Mouse (Mus musculus): ENCODE data around the gene Ap4s1.

The Ap4s1 gene

DNA sequence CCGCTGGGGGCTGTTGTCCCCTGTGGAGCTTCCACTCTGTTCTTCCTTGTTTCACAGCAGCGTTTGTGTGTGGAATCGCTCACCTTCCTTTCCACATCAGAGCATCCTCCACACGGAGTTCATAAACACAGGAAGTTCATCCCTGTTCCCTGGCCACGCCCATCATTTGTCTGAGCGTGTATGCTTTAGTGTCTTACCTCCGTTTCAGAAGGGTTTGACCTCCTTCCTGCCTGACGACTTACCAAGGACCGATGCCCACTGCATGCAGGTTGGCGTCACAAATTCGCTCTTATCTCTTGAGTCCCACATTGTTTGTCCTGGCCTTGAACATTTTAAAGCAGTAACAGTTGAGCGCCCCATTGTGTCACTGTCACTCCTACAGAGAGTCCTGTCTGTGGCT lies 14.9 kb downstream of the Ap4s1 start:
- no peak for DNase-seq

DNA sequence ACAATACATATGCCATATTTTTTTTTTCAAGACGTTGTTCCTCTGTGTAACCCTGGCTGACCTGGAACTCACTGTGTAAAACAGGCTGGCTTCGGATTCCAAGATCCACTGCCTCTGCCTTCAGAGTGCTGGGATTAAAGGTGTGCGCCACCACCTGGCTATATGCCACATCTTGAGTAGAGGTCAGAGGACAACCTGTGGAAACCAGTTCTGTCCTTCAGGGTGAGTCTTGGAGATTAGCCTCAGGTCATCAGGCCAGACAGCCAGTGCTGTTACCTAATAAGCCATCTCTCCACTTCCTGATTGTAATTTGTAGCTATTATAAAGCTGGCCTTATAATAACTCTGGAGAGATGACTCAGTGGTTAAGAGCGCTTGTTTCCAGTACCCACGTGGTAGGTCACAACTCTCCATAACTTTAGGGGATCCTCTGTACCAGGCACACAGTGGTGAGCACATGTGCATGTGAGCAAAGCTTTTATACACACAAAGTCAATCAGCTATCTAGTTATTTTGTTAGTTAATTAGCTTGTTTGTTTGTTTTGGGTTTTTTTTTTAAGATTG lies 15.9 kb downstream of the Ap4s1 start:
- DNase-seq, result no peak

DNA sequence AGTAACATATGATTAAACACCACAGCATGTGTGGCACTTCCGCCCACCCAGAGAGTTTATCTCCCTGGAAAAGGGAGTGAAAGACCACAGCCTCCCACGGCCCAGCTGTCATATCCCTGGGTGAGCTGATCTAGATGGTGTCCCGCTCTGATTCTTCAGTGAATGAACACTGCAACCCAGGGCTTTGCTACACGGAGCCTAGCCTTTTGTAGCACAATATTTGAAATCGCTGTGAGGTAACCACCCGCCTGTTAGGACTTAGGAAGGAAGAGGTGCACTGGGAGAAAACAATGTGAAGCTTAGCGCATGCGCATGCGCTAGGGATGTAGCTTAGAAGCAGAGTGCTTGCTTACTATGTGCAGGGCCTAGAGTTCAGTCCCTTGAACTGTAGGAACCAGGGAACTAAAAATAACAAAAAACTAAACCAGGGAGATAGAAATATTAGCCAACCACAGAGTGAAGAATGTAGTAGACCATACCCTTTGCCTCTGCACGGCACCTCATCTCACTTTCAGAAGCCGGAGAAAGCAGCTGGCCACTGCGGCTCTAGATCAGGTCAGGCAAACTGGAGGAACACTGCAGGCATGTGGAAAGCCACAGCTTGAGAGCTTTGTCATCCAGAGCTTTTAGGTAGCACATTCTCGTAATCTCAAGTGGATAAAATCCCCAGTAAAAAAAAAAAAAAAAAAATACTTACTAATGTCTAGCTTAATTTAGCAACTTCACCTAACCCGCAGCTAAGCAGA lies 18.3 kb downstream of the Ap4s1 start:
- DNase-seq, result no peak

DNA sequence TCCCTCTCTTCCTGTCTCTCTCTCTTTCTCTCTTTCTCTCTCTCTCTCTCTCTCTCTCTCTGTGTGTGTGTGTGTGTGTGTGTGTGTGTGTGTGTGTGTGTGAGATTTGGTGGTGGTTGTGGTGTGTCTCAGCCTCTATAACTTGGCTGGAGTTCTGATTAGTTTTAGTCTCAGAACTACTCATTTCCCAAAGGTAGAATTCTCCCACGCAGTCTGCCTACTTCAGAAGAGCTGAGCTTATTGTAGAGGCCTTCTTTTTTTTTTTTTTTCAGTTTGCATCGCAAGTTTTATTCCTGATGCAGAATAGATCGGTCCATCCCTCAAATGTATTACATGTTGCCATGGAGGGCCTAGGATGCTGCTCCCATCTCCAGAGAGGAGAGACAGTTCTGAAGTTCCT lies 18.9 kb downstream of the Ap4s1 start:
- no peak for DNase-seq

DNA sequence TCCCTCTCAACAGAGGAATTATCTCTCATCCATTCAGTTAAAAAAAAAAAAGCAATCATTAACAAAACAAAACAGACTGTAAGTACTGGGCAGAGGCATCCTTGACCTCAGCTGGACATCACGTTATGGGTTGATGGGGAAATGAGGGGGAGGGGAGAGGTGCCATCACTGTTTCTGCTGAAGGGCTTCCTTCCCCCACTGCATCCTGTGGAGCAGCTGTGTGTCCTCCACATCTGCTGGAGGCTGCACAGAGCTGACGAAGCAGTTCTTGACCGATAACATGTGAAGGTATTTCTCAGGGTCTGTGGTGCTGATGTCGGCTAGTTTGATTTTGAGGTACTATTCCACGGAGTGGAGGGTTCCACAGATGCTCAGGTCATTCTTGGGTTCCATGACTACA lies 19.3 kb downstream of the Ap4s1 start:
- DNase-seq, result no peak

DNA sequence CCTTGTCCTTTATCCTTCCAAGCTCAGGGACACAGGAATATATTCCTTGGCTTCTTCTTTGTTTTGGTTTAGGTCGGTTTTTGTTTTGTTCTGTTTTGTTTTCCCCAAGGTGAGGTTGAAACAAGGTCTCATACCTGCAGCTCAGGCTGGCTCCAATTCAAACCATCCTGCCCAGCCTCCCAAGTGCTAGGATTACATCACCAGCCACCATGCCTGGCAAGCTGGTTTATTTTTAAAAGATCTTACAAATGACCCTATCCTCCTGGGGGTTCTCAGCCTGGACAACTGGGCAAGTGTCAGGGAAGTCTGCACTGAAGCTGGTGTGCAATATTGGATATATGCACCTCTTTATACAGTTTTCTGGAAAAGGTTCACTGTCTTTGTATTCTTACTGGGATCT lies 21.9 kb downstream of the Ap4s1 start:
- no peak for DNase-seq

DNA sequence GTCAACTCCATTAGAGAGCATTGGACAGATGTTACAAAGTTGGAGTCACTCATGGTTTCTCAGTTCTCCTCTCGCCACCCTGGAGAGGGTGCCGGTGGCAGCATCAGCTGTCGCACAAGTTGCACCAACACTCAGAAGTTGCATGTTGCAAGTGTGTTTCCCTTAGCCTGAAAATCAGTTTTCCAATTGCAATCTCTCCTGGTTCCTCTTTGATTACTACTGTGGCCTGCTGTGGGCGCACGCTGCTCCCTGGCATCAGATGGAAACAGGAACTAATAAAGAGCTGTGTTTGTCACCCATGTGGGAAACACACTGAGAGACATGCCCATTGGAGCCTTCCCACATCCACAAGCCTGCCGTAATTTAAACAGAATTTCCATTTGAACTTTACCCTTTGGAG lies 27.8 kb downstream of the Ap4s1 start:
- DNase-seq, result no peak

DNA sequence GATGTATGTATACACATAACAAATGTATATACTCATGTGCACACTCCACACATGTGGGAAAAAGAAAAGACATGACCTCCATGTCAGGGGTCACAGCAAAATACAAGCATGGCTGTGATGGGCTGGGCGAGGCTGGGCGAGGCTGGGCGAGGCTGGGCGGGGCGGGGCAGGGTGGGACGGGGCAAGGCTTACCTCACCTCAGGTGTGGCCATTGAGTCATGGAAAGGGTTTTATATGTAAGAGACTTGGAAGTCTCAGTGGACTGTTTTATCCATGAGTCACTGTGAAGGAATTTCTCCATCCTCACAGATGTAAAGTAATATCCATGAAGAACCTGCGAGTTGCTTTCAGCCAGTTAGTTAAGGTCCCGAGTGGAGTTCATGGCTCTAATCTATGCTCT lies 31.0 kb downstream of the Ap4s1 start:
- DNase-seq, result no peak

DNA sequence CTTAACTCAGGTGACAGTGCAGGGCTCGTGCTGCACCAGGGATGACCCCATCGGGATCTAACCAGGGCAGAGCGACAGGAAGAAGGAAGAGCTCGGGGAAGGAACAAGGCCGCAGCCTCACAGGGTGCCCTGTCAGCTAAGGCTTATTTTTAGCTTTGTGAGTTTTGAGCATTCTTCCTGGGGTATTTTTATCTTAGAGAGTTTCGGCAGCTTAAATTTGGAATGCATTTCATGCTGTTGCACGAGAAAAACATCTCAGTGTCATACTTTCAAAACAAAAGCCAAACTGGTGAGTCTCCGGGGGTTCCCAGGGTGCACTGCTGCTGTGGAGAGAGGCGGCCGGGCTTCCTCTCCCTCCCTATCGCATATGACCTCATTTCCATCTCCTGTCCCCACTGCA lies 38.2 kb downstream of the Ap4s1 start:
- DNase-seq, result no peak

DNA sequence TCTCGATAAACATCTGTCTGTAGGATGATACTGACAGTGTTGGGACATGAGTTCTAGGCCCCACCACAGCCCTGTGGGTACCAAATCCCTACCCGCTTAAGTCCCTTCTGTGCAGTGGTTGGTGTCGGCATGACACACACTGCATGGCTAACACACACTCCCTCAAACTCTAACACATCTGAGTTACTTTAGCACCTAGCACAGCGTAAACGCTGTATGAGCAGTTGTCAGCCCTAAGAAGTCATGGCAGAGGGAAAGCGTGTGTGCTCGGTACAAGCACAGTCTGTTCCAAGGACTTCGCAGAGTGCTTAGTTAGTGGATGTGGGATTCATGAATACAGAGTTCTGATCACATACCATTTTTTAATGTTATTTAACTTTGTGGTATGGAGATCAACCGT lies 39.0 kb downstream of the Ap4s1 start:
- no peak for DNase-seq

DNA sequence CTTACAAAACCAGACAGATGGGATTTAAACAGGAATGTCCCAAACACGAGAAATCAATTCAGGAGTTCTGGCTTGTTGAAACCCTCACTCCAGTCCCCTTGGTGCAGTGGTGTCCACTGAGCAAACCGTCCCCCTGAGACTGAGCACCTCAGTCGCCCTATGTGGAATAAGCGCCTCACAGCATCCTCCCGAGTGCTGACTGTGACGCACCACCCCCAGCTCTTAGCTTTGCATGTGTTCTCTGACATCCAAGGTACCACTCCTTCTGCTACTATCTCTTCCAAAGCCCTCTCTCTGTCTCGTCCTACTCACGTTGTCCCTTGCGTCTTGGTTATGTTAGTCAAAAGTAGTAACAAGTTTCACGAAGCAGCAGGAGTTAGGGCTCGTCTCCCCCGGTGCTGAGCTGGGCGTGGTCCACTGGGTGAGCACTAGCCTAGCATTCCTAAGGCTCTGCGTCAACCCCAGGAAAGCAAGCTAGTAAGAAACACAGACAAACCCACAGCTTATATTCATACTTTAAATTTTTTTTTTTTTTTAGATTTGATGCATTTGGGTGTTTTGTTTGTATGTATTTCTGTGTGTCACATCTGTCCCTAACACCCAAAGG lies 43.9 kb downstream of the Ap4s1 start:
- DNase-seq, result no peak

DNA sequence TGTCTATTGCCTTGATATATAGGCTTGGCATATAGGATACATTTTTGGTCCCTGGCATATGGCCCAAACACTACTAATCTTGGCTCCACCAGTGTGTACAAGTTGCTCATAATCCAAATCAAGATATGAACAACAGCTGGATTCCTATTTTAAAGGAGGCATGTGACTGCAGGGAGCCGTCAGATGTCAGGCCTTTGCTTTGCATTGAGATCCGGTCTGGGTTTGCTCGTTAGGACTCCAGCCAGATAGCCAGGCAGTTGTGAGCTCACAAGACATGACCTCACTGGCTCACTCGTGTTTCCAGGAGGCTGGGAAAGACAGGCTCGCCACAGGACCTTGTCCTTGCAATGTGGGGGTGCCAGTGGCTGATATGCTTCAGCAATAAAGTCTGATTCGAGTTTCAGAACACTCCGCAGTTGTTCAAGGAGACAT lies 45.0 kb downstream of the Ap4s1 start:
- DNase-seq, result no peak

DNA sequence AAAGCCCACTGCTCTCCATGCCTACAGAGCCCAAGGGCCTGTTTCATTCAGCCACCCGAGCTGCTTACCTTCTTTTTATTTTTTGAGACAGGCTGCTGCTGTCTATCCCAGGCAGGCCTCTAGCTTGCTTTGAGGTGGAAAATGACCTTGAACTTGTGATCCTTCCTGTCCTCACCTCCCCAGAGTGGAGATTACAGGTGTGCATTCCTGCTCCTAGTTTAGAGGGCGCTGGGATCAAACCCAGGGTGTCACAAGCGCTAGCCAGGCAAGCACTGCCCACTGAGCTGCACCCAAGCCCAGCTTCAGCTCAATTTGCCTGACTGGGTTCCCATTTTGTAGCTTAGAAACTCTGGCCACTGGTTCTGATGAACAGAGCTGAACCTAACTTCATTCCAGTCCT lies 45.5 kb downstream of the Ap4s1 start:
- DNase-seq, result no peak

DNA sequence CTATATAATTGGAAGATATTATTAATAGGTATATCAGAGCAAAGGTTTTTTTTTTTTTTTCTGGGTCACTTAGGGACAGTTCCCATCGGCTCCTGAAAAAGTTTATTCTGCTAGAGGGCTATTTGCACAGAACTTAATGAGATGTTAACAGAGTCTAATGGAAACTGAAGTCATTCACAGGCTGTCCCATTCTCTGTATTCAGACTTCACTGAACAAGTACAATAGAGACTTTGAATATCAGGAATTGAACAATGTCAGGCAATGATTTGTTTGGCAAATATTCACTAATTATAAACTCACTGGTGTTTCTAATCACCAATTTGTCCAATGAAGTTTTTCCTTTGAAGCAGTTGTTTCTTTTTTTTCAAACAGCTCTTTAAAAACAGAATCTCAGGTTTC lies 46.0 kb downstream of the Ap4s1 start:
- DNase-seq, result no peak

DNA sequence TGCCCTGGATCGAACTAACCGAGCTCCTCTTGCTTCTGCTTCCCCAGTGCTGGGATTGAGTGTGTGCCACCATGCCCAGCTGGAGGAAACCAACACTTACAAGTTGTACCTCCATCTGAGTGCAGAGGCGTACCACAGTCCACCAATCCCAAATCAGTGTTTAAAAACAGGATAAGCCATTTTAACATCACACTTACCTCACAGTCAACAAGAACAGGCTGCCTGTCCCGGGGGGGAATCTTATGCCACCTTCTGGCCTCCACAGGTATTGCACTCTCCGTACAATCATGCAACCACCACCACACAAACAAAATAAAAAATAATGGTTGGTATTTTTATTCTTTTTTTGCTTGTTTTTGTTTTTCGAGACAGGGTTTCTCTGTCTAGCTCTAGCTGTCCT lies 50.9 kb downstream of the Ap4s1 start:
- DNase-seq, result peak; percentile 46 to 66

DNA sequence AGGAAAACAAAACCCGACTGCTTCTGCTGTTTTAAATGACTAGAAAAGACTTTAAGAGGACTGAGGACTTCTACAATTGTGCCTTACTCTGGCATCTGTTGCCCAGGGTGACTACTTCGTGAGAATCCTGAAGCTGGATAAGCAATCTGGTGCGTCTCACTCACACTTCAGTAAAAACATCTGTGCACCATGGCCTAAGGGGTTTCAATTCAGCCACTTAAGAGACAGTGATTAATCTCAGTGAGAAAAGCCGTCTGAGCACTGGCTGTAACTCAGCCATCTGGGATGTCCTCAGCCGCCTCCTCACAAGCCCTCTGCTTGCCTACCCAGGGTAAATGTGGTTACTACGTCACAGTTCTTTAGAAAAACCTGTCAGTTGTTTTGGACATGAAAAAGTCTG lies 54.1 kb downstream of the Ap4s1 start:
- DNase-seq, result no peak

DNA sequence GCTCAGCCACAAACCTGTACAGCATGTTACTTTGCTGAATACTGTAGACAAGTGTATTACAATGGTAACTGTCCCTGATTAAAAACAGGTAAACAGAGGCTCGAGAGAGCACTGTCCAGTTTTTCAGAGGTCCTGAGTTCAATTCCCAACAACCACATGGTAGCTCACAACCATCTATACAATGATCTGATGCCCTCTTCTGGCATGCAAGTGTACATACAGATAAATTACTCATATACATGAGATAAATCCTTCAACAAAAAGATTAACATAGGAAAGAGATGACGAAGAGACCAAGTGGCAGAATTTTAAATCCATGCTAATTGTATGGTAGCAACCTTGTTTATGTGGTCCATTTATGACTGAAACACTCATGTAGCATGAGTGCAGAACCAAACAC lies 56.5 kb downstream of the Ap4s1 start:
- no peak for DNase-seq

DNA sequence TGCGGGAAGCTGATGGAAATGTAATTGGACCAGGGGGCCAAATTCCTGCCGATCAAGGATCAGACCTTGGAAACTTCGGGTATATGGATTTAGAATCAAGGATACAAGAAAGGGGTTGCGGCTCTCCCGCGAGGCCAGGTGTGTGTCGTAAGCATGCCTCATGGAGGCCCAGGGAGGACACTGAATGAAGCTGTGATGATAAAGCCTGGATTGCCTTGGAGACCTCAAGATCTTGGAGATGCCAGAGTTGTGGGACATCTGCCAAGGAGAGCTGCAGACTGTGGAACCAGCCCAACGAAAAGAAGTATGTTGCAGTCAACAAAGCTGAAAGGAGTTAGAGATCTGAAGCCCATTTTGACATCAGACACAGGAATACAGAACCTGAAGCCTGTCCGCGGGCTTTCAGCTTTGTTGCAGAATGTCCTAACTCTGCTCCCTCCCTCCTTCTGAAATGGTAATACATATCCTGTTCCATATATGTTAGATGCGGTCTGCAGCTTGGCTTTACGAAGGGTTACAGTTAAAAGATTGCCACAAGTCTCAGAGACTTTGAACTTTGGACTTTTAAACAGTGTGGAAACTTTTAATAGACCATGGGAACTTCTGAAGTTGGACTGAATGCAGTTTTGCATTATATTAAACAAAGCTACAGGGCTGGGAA lies 65.2 kb downstream of the Ap4s1 start:
- DNase-seq, result no peak

DNA sequence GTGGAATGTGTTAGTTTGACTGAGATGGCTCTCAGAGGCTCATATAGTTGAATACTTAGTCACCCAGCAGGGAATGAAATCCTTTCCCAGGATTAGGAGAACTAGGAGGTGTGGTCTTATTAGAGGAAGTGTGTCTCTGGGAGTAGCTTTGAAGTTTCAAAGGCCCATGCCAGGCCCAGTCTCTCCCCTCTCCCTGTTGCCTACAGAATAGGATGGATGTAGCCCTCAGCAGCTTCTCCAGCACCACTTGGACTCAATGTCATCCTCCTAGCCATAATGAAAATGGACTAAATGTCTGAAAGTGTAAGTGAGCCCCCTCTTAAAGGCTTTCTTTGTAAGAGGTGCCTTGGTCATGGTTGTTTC lies 65.7 kb downstream of the Ap4s1 start:
- no peak for DNase-seq

DNA sequence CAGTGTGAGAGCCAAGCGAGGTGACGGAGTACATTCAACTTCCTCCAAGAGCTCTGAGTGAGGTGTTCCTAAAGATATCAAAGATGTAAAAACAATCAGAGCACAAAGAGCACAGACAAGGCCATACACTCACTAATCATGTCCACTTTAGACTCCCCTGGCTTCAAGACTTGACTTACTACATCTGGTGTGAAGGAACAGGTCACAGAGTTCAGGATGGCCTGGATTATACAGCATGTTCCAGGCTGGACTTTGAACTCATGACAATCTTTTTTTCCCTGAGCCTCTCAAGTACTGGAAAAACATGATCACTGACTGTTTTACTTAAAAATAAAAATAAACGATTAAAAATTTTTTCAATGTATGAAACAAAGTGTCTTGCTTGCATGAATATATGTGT lies 68.5 kb downstream of the Ap4s1 start:
- DNase-seq, result no peak

DNA sequence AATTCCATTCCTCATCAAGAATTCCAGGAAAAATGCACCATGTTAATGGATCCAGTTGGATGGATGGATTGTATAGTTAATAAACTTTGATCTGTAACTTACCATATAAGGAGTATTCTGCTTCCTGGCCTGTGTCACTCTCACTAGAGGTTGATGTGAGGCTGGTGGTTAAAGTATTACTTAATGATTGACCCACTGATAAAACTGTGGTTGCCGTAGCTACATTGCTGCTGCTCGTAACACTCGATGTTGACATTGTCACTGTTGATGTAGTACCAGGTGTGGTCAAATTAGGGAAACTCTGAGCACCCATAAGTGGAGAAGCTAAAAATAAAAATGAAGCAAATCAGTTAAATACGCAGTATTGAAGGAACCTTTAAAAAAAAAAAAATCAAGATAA lies 76.6 kb downstream of the Ap4s1 start:
- DNase-seq, result no peak

DNA sequence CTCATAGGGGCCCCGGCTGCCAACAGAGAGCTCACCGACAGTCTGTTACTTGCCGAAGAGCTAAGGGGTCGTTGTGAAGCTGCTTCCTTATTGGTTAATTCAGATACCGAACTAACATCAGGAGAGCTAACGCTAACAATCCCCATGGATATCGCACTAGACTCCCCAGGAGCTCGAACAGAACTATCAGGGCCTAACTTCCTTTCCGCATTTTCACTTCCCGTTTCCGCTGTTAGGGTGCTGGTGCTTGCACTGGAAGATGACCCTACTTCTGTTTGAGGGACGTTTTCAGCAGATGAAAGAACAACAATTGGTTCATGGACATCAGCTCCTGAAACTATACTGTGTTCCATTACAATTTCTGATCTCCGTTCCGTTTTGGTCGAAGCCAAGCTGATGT lies 77.9 kb downstream of the Ap4s1 start:
- no peak for DNase-seq

DNA sequence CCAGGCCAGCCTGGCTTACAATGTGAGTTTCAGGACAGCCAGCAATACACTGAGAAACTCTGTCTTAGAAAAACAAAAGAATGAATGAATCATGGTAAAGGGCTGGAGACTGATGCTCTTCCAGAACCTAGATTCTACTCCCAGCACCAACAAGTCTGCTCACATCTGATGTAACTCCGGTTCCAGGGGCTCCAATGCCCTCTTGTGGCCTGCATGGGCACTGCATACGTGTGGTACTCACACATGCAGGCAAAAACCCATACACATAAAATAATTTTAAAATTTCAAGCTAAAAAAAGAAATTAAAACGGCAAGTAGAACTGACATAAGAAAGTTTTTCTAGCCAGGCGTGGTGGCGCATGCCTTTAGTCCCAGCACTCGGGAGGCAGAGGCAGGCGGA lies 94.0 kb downstream of the Ap4s1 start:
- DNase-seq, result peak; percentile 10 to 37
